Mouse (Mus musculus): ENCODE results near the gene Ccnd2. TPM values are rescaled to one million over a fixed set of nuclear protein-coding genes. Genes with fewer than 3 reads are reported as not detected.

Ccnd2 gene
- total RNA-seq, 2 experiments from 2014 or later: 155 to 157 TPM

DNA sequence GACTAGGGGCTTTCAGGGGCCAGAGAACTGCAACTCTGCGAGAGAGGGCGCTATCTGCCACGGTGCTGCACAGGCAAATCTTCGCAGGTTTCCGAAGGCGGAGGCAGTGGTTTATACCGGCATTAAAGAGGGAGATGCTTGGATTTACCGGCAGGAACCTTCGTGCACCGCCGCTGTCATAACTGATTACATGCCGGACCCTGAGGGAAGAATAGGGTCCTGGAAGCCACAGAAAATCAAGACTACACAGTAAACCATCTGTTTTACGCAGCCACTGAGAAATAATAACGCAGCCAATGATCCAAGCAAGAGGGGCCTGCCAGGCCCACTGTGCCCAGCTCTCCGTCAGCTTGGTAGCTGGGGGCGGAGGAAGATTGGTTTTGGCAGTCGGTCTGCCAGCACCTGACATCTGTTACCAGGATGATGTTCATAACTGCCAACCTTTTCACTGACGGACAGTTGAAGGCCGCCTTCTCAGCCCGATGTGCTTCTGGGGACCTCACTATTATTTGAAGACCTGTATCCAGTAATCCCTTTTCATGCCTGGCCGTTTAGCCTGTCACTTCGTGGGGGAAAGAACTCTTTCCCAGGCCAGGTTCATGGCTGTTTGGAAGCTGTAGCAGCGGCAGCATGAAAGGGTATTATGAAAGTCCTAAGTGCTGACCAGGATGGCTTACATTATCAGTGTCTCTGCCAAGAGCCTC is 37.1 kb downstream of the Ccnd2 start:
- no peak for DNase-seq (ENCODE audit: low spot score)
- intact Hi-C loops (cut with DNase I): no loop called here

DNA sequence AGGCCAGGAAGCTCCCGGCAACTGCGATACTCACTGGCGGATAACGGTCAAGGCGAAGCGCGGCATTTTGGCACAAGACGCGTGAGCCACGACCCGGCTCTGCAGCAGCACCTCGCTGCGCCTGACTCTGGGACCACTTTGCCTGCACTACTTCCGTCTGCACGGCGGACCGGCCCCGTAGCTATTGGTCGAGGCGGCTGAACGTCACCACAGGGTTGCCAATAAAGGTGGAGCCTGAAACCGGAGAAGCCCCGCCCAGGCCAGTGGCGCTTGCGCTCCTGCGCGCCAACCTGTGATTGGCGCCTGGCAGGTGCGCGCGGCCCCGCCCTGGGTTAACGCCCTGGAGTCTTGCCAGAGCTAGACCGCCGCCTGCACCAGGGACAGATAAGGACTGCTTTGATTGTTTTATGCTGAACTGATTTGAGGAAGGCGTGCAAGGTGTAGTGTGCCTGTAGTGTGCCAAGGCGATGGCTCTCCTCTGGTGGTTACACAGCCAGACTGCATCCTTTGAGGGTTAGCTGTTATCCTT is 42.5 kb downstream of the Ccnd2 start, which contains the start of gene Tigar:
TSS of gene Tigar (minus strand) at position 156 of the 529 bp plus-strand sequence.
- DNase-seq (ENCODE audit: low spot score): peak; percentile 84
- intact Hi-C loops (cut with DNase I): no loop called here

DNA sequence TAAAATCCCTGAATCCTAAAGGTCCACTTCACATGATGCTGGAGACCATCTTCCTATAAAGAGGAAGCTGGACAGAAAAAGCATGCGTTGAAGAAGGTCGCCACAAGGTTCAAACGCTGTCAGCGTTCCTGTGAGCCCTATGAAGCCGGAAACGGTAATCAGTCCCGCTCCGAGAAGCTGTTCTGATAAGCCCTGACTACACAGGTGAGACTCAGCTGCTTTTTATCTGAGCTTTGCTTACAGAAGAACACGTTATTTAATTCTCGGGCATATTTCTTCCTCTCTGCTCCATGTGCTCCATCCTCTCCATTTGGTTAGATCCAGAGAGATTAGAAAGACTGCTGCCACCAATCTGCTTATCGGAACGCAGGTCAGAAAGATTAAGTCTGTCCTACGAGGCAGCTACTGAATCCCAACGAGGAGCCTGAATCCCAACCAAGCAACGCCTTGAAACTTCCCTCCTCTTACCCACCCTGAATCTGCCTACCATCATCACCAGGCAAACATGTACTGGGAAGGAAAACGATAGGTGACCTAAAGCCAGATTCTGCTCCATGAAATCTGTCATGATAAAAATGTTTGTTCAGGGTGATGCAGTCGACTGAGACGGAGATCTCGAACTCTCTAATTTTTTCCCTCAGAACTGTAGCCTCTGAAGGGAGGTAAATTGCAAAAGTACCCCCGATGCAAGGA is 43.5 kb downstream of the Ccnd2 start:
- DNase-seq (ENCODE audit: low spot score): no peak
- intact Hi-C loops (cut with DNase I): no loop called here

DNA sequence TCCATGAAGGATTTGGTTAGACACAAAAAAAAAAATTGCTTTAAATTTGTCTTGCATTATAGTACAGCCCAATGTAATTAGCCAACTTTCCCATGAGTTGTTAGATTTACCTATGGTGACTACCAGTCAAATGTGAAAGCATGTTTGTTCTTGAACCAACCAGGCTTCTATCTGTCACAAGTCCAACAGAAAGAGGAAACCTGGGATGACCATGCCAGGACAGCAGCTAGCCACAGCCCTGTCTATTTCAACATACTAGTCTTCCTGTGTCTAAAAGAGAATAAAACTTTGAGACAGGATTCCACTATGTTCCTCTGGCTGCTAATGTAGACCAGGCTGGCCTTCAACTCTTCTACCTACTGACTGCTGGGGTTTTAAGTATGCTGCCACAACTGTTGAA is 44.6 kb downstream of the Ccnd2 start:
- DNase-seq (ENCODE audit: low spot score): no peak
- intact Hi-C loops (cut with DNase I): no loop called here

DNA sequence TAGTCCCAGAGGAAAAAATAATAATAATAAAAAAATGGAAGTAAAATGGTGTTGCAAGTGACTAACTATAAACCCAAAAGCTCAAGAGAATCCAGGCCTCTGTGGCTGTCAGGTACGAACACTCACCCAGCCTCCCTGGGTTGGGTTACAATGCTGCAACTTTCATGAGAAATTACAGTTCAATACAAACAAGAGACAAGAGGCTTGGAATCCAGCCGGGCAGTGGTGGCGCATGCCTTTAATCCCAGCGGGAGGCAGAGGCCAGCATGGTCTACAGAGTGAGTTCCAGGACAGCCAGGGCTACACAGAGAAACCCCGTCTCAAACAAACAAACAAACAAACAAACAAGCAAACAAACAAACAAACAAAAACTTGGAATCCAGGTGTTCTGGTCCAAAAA is 45.3 kb downstream of the Ccnd2 start:
- no peak for DNase-seq (ENCODE audit: low spot score)
- intact Hi-C loops (cut with DNase I): no loop called here

DNA sequence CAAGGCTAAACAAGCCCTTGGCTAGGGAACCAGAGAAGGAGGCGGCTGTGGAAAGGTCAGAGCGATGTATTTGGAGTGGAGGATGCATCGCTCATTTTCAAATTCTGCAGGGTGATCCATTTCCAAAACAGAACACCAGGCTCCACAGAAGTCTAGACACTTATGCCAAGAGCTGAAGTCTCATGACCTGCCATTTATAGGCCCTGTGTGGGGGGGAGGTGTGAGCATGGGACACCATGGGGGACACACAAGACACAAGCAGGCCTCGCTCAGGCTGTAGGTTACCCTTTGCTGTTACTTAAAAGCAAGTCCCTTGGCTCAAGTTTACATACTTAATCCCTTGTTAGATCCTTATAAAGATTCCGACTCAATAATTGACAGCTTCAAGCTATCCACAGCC is 45.8 kb downstream of the Ccnd2 start:
- no peak for DNase-seq (ENCODE audit: low spot score)
- intact Hi-C loops (cut with DNase I): no loop called here

DNA sequence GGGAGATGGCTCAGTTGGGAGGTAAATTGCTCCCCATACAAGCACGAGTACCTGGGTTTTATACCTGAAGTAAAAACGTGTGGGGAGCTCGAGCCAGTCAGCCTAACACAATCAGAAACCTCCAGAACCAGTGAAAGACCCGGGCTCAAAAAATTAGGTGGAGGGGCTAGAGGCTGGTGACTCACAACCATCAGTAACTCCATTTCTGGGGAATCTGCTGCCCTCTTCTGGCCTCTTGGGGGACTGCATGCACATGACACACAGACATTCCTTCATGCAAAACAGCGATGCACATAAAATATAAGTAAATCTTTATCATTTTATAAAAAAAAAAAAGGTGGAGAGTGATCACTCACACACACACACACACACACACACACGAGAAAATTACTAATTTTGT is 46.9 kb downstream of the Ccnd2 start:
- intact Hi-C loops (cut with DNase I): no loop called here
- DNase-seq (ENCODE audit: low spot score): no peak

DNA sequence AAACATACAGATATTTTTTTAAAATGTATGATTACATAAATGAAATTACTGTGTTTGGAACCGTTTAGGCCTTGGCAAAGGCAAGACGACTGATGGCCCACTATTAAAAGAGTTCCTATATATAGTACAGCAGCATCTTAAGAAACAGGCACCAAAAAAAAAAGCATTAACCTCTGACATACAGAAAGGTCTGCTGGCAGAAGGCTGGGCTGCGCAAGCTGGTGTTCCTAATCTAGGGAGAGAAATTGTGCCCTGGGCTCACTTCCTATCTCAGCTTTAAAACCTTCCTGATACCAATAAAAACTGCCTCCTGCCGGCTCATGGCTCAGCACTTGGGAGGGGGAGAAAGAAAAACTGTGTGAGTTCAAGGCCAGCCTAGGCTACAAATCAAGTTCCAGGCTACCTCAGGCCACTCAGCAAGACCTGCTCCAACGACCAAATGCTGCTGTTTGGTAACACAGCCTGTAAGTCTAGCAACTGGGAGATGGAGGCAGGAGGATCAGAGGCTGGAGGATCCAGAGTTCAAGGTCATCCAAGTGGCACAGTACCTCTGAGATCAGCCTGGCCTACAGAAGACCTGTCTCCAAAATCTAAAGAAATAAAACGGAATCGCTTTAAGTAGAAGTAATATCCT is 47.5 kb downstream of the Ccnd2 start:
- no peak for DNase-seq (ENCODE audit: low spot score)
- intact Hi-C loops (cut with DNase I): no loop called here

DNA sequence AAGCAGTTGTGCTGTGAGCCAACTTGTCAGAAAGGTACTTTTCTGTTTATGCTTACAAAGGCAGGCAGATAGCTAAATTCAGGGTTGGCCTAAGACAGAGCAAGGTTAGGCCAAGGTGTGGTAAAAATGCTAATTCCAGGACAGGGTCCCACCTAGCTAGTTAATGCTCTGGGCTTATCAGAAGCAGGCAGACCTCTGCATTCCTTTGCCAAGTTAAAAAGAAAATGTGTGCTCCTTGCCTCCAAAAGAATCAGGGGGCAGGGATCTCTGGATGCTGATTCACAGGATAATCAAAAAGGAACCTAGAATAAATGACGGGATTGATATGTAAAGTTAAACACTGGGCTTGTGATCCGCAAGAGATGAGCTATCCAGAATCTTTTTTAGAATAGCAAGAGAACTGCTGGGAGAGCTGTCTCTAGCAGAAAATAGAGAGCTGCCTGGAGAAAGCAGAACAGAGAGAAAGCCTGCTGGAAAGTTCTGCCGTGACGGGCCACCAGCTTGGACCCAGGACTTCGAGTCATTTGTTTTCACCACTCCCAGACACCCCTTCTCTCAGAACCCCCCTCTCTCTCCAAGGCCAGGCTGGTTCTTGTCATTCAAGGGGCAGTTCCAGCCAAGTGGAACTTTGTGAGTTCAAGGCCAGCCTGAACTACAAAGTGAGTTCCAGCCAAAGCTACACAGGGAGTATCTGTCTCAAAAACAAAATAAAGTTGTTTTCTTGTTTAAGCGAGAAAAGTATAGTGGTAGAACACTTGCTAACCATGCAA is 48.3 kb downstream of the Ccnd2 start:
- DNase-seq (ENCODE audit: low spot score): no peak
- intact Hi-C loops (cut with DNase I): no loop called here

DNA sequence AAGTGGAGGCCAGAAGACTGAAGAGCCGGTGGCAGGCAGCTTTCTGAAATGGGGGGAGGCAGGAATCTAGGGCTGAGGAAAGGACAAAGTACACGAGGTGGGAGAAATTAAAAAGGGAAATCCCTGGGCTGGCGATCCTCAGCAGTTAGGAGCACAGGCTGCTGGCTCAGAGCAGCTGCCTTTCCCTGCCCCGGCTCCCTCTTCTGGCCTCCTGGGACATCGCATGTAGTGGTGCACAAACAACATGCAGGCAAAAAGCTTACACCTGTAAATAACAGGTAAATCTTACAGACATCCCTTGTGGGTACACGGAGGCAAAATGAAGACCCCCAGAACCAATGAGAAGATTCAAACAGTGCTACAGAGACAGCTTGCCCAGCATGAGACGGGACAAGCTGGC is 57.4 kb downstream of the Ccnd2 start:
- intact Hi-C loops (cut with DNase I): no loop called here
- no peak for DNase-seq (ENCODE audit: low spot score)

DNA sequence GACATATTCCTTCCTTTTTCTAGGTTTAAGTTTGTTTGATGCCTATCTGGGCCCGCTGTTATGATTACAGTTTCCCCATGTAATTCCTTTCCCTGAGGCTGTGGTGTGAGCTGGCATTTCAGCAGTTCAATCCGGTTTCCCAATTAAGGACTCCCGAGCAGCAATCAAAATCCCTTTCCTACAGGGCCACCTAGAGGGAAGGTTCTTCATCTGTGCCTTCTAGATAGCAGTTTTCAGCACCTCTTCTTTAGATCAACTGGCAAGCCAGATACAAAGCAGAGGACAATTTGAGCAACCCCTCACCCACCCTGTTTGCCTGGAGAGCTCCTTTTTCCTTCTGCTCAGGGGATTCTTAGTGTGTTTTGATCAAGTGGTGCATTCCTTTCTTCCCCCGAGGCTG is 65.3 kb downstream of the Ccnd2 start:
- DNase-seq (ENCODE audit: low spot score): no peak
- intact Hi-C loops (cut with DNase I): loop anchor here (5.0 kb wide), 1 partner anchor 129 kb away; no protein-coding TSS in a partner anchor

DNA sequence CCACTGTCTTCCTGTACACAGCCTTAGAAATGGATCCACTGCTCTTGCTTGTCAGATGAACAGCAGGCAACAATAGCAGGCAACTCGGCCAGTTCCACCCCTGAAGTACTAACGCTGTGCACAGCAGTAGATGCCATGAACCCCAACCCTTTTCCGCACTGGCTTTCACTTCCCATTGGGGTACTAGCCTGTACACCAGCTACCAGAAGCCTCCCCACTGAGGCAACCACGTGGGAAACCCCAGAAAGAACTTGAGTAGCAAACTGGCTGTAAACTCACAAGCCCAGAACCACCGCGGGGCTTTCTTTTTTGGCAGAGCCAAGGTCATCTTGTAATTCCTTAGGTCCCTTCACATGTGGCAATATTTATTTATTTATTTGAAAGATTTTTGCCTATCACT is 70.2 kb downstream of the Ccnd2 start:
- no peak for DNase-seq (ENCODE audit: low spot score)
- intact Hi-C loops (cut with DNase I): no loop called here

DNA sequence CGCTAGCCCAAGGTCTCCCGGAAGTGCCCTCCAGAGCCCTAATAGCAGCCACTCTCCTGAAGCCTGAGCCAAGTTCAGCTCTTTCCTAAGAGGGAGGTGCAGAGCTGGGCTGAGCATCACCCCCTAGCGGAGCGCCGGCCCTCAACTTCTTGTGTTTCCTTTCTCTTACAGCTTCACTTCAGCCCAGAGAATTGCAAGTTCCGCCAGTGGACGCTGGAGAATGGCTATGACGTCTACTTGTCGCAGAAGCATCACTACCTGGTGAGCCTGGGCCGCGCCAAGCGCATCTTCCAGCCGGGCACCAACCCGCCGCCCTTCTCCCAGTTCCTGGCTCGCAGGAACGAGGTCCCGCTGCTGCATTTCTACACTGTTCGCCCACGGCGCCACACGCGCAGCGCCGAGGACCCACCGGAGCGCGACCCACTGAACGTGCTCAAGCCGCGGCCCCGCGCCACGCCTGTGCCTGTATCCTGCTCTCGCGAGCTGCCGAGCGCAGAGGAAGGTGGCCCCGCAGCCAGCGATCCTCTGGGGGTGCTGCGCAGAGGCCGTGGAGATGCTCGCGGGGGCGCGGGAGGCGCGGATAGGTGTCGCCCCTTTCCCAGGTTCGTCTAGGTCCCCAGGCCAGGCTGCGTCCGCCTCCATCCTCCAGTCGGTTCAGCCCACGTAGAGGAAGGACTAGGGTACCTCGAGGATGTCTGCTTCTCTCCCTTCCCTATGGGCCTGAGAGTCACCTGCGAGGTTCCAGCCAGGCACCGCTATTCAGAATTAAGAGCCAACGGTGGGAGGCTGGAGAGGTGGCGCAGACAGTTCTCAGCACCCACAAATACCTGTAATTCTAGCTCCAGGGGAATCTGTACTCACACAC is 71.9 kb downstream of the Ccnd2 start:
- intact Hi-C loops (cut with DNase I): no loop called here
- no peak for DNase-seq (ENCODE audit: low spot score)

Other genes with a start within 250 kb of the Ccnd2 start
- not detected for gene Dyrk4, start 230.4 kb downstream of the Ccnd2 start, total RNA-seq (2021)
- 1 to 10 TPM; 1.1 to 2.7 TPM for gene Rad51ap1, start 212.6 kb downstream of the Ccnd2 start, total RNA-seq (2021)
- 10 to 100 TPM; 10.8 to 14.5 TPM for gene D6Wsu163e, start 212.2 kb downstream of the Ccnd2 start, total RNA-seq (2021)
- under 1 TPM; 0.26 to 0.53 TPM for gene Fgf6, start 136.6 kb downstream of the Ccnd2 start, total RNA-seq (2021)
- not detected for gene Fgf23, start 79.3 kb downstream of the Ccnd2 start, total RNA-seq (2021)
- 10 to 100 TPM; 41.9 to 50.4 TPM for gene Tigar, start 42.6 kb downstream of the Ccnd2 start, total RNA-seq (2021)